Mouse (Mus musculus): ENCODE data around the gene Pla2g12b. TPM values are rescaled to one million over a fixed set of nuclear protein-coding genes. Genes with fewer than 3 reads are reported as not detected.
"Not testable (repeated sequence)": the region's sequence is repeated elsewhere in the genome, so short reads cannot be mapped to it uniquely, and the experiment has no call there.

Pla2g12b gene
- polyA plus RNA-seq, 1 experiment from 2014 or later, result 1.7 TPM

DNA sequence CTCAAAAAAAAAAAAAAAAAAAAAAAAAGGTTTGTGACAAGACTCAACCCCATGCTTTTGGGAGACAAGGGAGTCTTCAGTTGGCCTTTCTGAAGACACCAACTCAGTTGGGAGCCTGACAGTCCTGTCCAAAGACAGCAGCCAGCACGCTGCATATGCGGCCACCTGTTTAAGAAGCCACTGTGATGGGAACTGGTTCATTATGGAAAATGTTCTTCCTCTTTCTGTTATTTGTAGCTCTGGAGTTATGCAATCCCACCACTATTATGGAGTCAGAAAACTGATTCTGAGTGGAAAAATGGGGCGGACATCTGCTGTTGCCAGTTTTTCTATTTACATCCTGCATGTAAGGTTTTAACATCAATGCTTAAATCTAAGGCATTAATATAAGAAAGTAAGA, 13.8 kb upstream of the Pla2g12b start:
- 96% methylated on average over 3 of the region's 3 CpGs for WGBS
- ATAC-seq (ENCODE audit: insufficient number of reproducible peaks, insufficient read depth, low FRiP score, low read depth), result no peak

DNA sequence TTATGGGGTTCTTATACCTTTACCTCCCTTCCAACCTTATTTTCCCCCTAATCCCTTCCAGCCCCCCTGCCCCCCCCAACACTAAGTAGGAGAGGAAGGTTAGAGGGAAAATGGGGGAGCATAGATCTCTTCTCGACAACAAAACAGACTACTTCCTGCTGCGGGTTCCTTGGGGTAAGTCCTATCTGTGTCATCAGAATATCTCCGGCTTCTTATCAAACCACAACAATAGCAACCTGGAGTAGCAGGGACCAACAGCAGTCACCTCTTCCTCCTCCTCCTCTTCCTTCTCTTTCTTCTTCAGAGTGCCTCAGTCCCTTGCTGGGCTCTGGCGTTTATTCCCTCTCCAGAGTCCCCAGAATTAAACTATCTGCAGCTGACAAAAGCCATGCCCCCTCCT, 11.6 kb upstream of the Pla2g12b start:
- Histone ChIP-seq H3K36me3 (ENCODE audit: control insufficient read depth, insufficient read depth, low read length) (no peaks in the 10 kb centered on the region), H3K27me3 (ENCODE audit: control insufficient read depth, insufficient read depth, low read length) (no peaks in the 10 kb centered on the region), H3K9ac (replicated peaks; ENCODE audit: low read depth, low read length) (no peak overlapping the region), H3K9me3 (ENCODE audit: control insufficient read depth, low read depth, low read length) (peaks cover 11% of the 10 kb centered on the region; the same call in 1 of the 2 replicates), H3K4me1 (ENCODE audit: control insufficient read depth, insufficient read depth, low read length) (no peaks in the 10 kb centered on the region), H3K4me2 (replicated peaks; ENCODE audit: low read depth, low read length) (no peak overlapping the region), H3K4me3 (ENCODE audit: low read depth, low read length) (no peak overlapping the region), H3K27ac (ENCODE audit: low read length) (no peak overlapping the region)
- no peak for ATAC-seq (ENCODE audit: insufficient number of reproducible peaks, insufficient read depth, low FRiP score, low read depth)
- WGBS, result 55% methylated on average over 4 of the region's 4 CpGs

More for the DNA sequence above, 13.8 kb upstream of the Pla2g12b start:
- Histone ChIP-seq H3K9ac (replicated peaks; ENCODE audit: low read depth, low read length) (no peak overlapping the region), H3K36me3 (ENCODE audit: control insufficient read depth, insufficient read depth, low read length) (no peaks in the 10 kb centered on the region), H3K9me3 (ENCODE audit: control insufficient read depth, low read depth, low read length) (peaks cover 11% of the 10 kb centered on the region; the same call in 1 of the 2 replicates), H3K27me3 (ENCODE audit: control insufficient read depth, insufficient read depth, low read length) (no peaks in the 10 kb centered on the region), H3K4me1 (ENCODE audit: control insufficient read depth, insufficient read depth, low read length) (no peaks in the 10 kb centered on the region), H3K4me2 (replicated peaks; ENCODE audit: low read depth, low read length) (no peak overlapping the region), H3K4me3 (ENCODE audit: low read depth, low read length) (no peak overlapping the region), H3K27ac (ENCODE audit: low read length) (no peak overlapping the region)

DNA sequence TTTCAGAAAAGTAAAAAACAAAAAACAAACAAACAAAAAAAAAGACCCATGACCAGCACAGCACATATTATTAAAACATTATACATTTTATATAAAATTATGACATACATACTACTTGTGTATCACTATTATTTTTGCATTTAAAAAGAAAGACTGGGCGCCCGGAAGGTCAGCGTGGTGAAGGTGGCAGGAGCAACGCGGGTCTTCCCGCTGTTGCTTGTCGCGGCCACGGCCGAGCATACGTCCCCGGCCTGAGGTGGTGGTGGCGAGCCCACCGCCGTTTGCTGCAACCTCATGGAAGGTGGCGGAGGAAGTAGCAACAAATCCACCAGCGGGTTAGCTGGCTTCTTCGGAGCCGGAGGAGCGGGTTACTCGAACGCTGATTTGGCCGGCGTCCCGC, 8.0 kb upstream of the Pla2g12b start, which contains the start of gene Gm10273:
Gene Gm10273, plus strand, starts transcription at position 172 of the 400 bp plus-strand sequence.
- not testable (repeated sequence) for H3K27me3 ChIP-seq (ENCODE audit: control insufficient read depth, insufficient read depth, low read length); H3K4me3 ChIP-seq (ENCODE audit: low read depth, low read length); H3K4me1 ChIP-seq (ENCODE audit: control insufficient read depth, insufficient read depth, low read length); H3K9me3 ChIP-seq (ENCODE audit: control insufficient read depth, low read depth, low read length); H3K4me2 ChIP-seq (replicated peaks; ENCODE audit: low read depth, low read length); H3K36me3 ChIP-seq (ENCODE audit: control insufficient read depth, insufficient read depth, low read length); H3K27ac ChIP-seq (ENCODE audit: low read length); ATAC-seq (ENCODE audit: insufficient number of reproducible peaks, insufficient read depth, low FRiP score, low read depth); H3K9ac ChIP-seq (replicated peaks; ENCODE audit: low read depth, low read length)
- WGBS, result 92% methylated on average over 10 of the region's 25 CpGs

DNA sequence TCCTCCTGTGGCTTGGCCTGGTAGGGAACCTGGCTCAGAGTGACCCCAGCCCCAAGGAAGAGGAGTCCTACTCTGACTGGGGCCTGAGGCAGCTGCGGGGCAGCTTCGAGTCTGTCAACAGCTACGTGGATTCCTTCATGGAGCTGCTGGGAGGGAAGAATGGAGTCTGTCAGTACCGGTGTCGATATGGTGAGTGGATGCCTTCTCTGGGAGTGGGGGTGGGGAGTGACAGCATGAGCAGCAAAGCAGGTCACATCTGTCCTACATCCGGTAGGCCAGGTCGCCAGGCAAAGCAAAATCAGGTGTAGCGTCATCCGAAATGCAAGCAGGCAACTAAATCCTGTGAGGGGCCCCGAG, 311 bp downstream of the Pla2g12b start:
- no peak overlapping the region for H3K27ac ChIP-seq (ENCODE audit: low read length)
- H3K4me3 ChIP-seq (ENCODE audit: low read depth, low read length), result no peak overlapping the region
- H3K9me3 ChIP-seq (ENCODE audit: control insufficient read depth, low read depth, low read length), result no peaks in the 10 kb centered on the region
- WGBS, result 65% methylated on average over 10 of the region's 10 CpGs
- H3K27me3 ChIP-seq (ENCODE audit: control insufficient read depth, insufficient read depth, low read length), result no peaks in the 10 kb centered on the region
- H3K36me3 ChIP-seq (ENCODE audit: control insufficient read depth, insufficient read depth, low read length), result no peaks in the 10 kb centered on the region
- H3K4me1 ChIP-seq (ENCODE audit: control insufficient read depth, insufficient read depth, low read length), result no peaks in the 10 kb centered on the region
- ATAC-seq (ENCODE audit: insufficient number of reproducible peaks, insufficient read depth, low FRiP score, low read depth), result no peak
- H3K9ac ChIP-seq (replicated peaks; ENCODE audit: low read depth, low read length), result no peak overlapping the region
- H3K4me2 ChIP-seq (replicated peaks; ENCODE audit: low read depth, low read length), result 0 out of 2 replicates have a peak overlapping the region, but pooled peaks have one; percentile 3

DNA sequence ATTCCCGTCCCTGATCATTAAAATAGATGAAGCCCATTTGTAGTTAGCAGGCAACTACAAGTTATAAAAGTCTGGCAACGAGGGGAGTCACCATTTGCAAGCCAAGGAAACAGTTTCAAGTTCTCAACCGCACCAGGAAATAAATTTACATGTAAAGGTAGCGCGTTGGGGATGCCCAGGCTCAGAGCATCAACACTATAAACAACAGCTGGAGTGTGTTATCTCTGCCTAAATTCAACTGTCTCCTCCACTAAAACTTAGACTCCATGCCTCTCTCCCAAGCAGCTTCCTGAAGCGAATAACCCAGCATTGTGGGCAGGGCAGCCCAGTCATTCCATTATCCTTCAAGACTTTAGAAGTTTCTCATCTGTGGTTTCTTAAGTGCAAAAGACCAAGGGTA, 5.0 kb downstream of the Pla2g12b start:
- Histone ChIP-seq H3K9ac (replicated peaks; ENCODE audit: low read depth, low read length) (no peak overlapping the region), H3K4me3 (ENCODE audit: low read depth, low read length) (no peak overlapping the region), H3K36me3 (ENCODE audit: control insufficient read depth, insufficient read depth, low read length) (no peaks in the 10 kb centered on the region), H3K27ac (ENCODE audit: low read length) (no peak overlapping the region), H3K9me3 (ENCODE audit: control insufficient read depth, low read depth, low read length) (no peaks in the 10 kb centered on the region), H3K27me3 (ENCODE audit: control insufficient read depth, insufficient read depth, low read length) (no peaks in the 10 kb centered on the region), H3K4me1 (ENCODE audit: control insufficient read depth, insufficient read depth, low read length) (no peaks in the 10 kb centered on the region), H3K4me2 (replicated peaks; ENCODE audit: low read depth, low read length) (no peak overlapping the region)
- 49% methylated on average over 6 of the region's 6 CpGs for WGBS
- no peak for ATAC-seq (ENCODE audit: insufficient number of reproducible peaks, insufficient read depth, low FRiP score, low read depth)

DNA sequence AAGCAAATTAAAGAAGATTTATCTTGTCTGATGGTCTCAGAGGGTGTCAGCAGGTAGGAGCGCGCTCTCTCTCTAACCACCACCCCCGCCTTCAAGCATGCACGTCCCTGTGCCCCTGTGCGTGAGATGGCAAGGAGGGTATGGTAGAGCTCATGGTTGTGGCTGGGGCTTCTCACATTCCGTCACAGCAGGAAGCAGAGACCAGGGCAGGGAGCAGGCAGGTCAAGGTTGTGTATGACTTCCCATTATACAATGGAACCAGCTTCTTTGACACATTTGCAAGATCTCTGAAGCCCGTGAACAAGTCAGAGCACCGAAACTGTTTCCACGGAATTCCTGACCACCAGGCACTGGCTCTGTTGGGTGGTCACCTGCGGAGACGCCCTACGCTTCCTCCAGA, 6.8 kb downstream of the Pla2g12b start:
- no peak overlapping the region for H3K4me3 ChIP-seq (ENCODE audit: low read depth, low read length)
- H3K4me1 ChIP-seq (ENCODE audit: control insufficient read depth, insufficient read depth, low read length), result no peaks in the 10 kb centered on the region
- no peaks in the 10 kb centered on the region for H3K27me3 ChIP-seq (ENCODE audit: control insufficient read depth, insufficient read depth, low read length)
- no peak overlapping the region for H3K27ac ChIP-seq (ENCODE audit: low read length)
- H3K36me3 ChIP-seq (ENCODE audit: control insufficient read depth, insufficient read depth, low read length), result no peaks in the 10 kb centered on the region
- H3K9ac ChIP-seq (replicated peaks; ENCODE audit: low read depth, low read length), result no peak overlapping the region
- WGBS, result 65% methylated on average over 12 of the region's 12 CpGs
- no peak for ATAC-seq (ENCODE audit: insufficient number of reproducible peaks, insufficient read depth, low FRiP score, low read depth)
- no peak overlapping the region for H3K4me2 ChIP-seq (replicated peaks; ENCODE audit: low read depth, low read length)
- no peaks in the 10 kb centered on the region for H3K9me3 ChIP-seq (ENCODE audit: control insufficient read depth, low read depth, low read length)

DNA sequence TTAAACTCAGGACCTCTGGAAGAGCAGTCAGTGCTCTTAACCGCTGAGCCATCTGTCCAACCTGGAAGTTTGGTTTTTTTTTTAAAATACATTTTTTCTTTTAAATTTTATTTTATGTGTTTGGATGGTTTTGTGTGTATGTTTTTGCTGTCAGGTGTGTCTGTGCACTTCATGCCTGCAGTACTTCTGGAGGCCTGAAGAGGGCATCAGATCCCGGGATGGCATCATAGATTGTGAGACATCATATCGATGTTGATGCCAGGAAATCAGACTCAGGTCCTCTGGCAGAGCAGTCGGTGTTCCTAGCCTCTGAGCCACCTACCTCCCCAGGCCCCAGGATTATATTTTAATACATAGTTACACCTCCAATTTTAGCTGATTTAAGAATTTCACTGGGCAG, 10.3 kb downstream of the Pla2g12b start:
- H3K4me2 ChIP-seq (replicated peaks; ENCODE audit: low read depth, low read length), result no peak overlapping the region
- ATAC-seq (ENCODE audit: insufficient number of reproducible peaks, insufficient read depth, low FRiP score, low read depth), result no peak
- H3K36me3 ChIP-seq (ENCODE audit: control insufficient read depth, insufficient read depth, low read length), result no peaks in the 10 kb centered on the region
- H3K4me3 ChIP-seq (ENCODE audit: low read depth, low read length), result no peak overlapping the region
- H3K9me3 ChIP-seq (ENCODE audit: control insufficient read depth, low read depth, low read length), result no peaks in the 10 kb centered on the region
- H3K27me3 ChIP-seq (ENCODE audit: control insufficient read depth, insufficient read depth, low read length), result no peaks in the 10 kb centered on the region
- WGBS, result 91% methylated on average over 4 of the region's 4 CpGs
- H3K9ac ChIP-seq (replicated peaks; ENCODE audit: low read depth, low read length), result no peak overlapping the region
- no peaks in the 10 kb centered on the region for H3K4me1 ChIP-seq (ENCODE audit: control insufficient read depth, insufficient read depth, low read length)
- H3K27ac ChIP-seq (ENCODE audit: low read length), result no peak overlapping the region

DNA sequence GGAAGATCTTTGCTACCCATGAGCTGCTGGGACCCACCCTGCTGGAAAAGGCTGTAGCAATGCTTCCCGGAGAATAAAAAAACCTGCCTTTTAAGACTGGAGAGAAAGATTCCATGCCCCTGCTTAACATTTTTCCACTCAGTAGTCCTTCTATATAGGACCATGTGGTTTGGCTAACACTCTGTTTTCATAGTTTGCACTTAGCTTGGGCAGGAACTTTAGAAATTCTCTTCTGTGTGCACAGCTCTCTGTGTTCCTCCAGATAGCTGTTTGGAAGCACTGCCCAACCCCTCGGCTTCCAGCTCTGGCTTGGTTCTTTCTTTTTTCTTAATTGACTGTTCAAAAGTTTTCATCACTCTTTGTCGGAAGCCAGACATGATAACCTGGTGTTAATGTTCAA, 13.2 kb downstream of the Pla2g12b start:
- Histone ChIP-seq H3K4me1 (ENCODE audit: control insufficient read depth, insufficient read depth, low read length) (no peaks in the 10 kb centered on the region), H3K9me3 (ENCODE audit: control insufficient read depth, low read depth, low read length) (no peaks in the 10 kb centered on the region), H3K4me3 (ENCODE audit: low read depth, low read length) (no peak overlapping the region), H3K4me2 (replicated peaks; ENCODE audit: low read depth, low read length) (no peak overlapping the region), H3K36me3 (ENCODE audit: control insufficient read depth, insufficient read depth, low read length) (no peaks in the 10 kb centered on the region), H3K27me3 (ENCODE audit: control insufficient read depth, insufficient read depth, low read length) (no peaks in the 10 kb centered on the region), H3K27ac (ENCODE audit: low read length) (no peak overlapping the region), H3K9ac (replicated peaks; ENCODE audit: low read depth, low read length) (no peak overlapping the region)
- ATAC-seq (ENCODE audit: insufficient number of reproducible peaks, insufficient read depth, low FRiP score, low read depth), result no peak
- 79% methylated on average over 3 of the region's 3 CpGs for WGBS

DNA sequence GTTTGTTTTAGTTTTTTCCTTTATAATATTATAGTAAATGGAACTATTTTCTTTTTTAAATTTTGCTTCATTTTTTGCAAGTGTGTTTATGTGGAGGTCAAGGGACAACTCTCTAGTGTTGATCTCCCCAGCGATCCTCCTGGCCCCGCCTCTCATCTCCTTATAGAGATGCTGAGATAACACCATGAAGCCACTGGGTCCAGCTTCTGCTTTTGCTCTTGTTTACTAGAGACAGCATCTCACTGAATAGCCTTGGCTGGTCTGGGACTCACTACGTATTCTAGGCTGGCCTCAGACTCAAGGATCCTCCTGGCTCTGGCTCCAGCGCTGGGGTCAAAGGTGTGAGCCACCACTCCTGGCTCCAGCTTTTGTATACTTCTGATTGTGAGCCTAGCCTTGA, 16.1 kb downstream of the Pla2g12b start:
- no peak overlapping the region for H3K4me2 ChIP-seq (replicated peaks; ENCODE audit: low read depth, low read length)
- H3K9ac ChIP-seq (replicated peaks; ENCODE audit: low read depth, low read length), result no peak overlapping the region
- 78% methylated on average over 4 of the region's 4 CpGs for WGBS
- H3K27me3 ChIP-seq (ENCODE audit: control insufficient read depth, insufficient read depth, low read length), result no peaks in the 10 kb centered on the region
- H3K4me3 ChIP-seq (ENCODE audit: low read depth, low read length), result no peak overlapping the region
- no peak overlapping the region for H3K27ac ChIP-seq (ENCODE audit: low read length)
- no peaks in the 10 kb centered on the region for H3K9me3 ChIP-seq (ENCODE audit: control insufficient read depth, low read depth, low read length)
- no peak for ATAC-seq (ENCODE audit: insufficient number of reproducible peaks, insufficient read depth, low FRiP score, low read depth)
- no peaks in the 10 kb centered on the region for H3K4me1 ChIP-seq (ENCODE audit: control insufficient read depth, insufficient read depth, low read length)
- no peaks in the 10 kb centered on the region for H3K36me3 ChIP-seq (ENCODE audit: control insufficient read depth, insufficient read depth, low read length)
